Mouse (Mus musculus): Measurements from ENCODE around the gene Myo19.
"Not testable (repeated sequence)": the region's sequence is repeated elsewhere in the genome, so short reads cannot be mapped to it uniquely, and the experiment has no call there.

DNA sequence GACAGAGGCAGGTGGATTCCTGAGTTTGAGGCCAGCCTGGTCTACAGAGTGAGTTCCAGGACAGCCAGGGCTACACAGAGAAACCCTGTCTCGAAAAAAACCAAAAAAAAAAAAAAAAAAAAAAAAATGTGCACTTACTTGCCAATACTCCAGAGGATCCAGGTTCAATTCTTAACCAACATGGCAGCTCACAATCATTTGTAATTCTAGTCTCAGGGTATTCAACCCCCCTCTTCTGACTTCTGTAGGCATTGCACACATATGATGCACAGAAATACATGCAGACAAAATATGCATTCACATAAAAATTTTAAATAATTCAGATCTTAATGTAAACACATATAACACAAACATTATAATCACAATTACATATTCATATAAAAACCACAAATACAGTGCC is 3.9 kb upstream of the Myo19 start:
- TF ChIP-seq POLR2A, CTCF (IDR thresholded peaks at IDR 0.05; ENCODE audit: extremely low read depth, insufficient read depth, low read length): not testable (repeated sequence)
